Mouse (Mus musculus) heart, postnatal 10 days (tissue): ENCODE results near the gene Nxn. TPM values are rescaled to one million over a fixed set of nuclear protein-coding genes. Genes with fewer than 3 reads are reported as not detected.

Experiments used
- DNase-seq, 2 experiments: peaks; one replicate each; pipeline ENCODE4 v3.0.0; 2021
- intact Hi-C: fragments of 180-260 bp; cut with DNase I; formaldehyde crosslinking; loops from one replicate; pipeline ENCODE4 v1.15.1; 2025
- total RNA-seq, 2 experiments: library from RNA; stranded (reverse); gene quantifications; 2 replicates each; pipeline ENCODE4 v1.2.3; 2021

Gene Nxn
- total RNA-seq, 2 experiments from 2014 or later = 15.7 to 17.4 TPM

DNA sequence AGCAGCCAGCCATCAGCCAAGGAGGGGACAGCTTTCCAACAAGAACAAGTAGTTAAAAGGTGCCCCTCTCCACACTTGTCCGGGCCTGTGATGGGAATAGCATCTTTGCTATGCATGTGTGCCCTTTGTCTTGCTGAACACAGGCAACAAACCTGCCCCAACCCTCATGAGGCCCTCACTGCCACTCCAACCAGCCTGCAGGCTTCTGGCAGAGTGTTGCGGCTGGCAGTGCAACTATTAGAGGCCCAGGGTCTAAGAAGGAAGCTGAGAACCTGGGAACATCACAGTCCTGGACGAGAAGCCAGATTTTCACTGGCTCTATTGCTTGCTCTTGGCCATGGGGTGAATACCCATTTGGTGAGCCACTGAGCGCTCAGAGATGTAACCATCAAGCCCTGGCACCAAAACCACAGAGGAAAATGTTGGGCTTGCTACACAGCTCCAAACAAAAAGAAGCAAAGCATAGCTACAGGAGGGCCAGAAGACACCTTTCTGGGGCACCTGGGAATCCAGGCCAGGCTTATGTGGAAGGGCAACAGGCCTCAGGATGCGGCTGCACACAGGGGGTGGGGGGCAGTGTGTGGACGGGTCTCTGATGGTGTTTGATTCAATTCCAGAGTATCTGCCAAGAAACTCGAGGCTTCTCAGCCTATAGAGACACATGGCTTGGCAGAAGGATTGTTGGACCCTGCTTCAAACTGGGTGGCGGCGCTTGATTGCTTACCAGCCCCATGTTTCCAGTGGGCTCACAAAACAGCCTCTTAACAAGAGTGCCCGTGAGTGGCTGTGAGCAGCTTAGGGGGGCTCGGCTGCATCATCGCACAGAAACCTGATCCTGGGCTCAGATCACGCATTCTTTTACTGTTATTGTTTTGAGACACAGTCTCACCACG, 119.7 kb downstream of the Nxn start:
- DNase-seq = no peak
- intact Hi-C loops = no loop called here

DNA sequence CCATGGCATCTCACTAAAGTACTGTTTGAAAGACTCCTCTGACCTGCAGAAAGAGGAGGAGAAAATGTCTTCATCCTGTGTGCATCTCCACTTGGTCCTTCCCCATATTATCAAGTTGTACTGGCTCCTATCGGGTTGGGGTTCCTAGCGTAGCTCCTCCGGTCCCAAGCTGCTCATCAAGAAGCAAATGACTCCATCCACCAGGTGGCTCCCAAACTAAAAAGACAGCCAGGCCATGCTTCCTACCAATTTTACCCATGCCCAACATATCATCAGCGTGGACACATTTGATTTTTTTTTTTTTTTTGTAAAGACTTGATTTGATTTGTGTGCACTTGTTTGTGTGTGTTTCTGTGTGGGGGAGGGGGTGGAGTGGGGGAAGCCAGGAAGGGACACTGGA, 126.5 kb downstream of the Nxn start:
- intact Hi-C loops = loop anchor here (1.0 kb wide), 1 partner anchor 128 kb away; no protein-coding TSS in a partner anchor
- DNase-seq = peak in 1 of 2 experiments; percentile 30

- DNase-seq = no peak
- intact Hi-C loops = no loop called here
Observed at GRCm38 (mm10) chr11:76268521-76269065, 130.3 kb downstream of the Nxn start.

GRCm38 (mm10) chr11:76268001-76268459, 130.9 kb downstream of the Nxn start:
- no peak for DNase-seq
- intact Hi-C loops = no loop called here

- no peak for DNase-seq
- intact Hi-C loops = no loop called here
Observed at GRCm38 (mm10) chr11:76267550-76267949, 131.4 kb downstream of the Nxn start.

GRCm38 (mm10) chr11:76262611-76263351, 136.2 kb downstream of the Nxn start:
- intact Hi-C loops = no loop called here
- no peak for DNase-seq

- intact Hi-C loops = no loop called here
- DNase-seq = no peak
Observed at GRCm38 (mm10) chr11:76261224-76261623, 137.7 kb downstream of the Nxn start.

GRCm38 (mm10) chr11:76260208-76261050, 138.5 kb downstream of the Nxn start:
- intact Hi-C loops = no loop called here
- DNase-seq = no peak

DNA sequence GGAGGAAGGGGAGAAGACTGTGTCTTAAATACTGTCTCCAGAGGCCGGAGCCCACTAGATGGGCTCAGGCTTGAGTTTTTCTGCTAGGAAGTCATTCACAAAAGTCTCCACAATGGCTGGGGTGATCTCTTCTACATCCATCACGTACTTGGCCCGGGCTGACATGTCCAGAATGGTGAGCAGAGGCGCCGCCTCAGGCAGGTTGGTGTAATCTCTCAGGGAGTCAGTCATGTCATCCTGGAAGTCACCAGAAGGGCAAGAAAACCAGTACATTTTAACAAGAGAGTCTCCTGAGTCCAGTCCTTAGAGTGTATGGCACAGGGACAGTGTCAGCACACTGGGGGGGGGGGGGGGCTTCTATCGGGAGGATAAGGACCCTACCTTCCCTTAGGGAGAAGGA, 140.4 kb downstream of the Nxn start:
- no peak for DNase-seq
- intact Hi-C loops = no loop called here

- intact Hi-C loops = no loop called here
- DNase-seq = no peak
Observed at GRCm38 (mm10) chr11:76257386-76257785, 141.6 kb downstream of the Nxn start.

DNA sequence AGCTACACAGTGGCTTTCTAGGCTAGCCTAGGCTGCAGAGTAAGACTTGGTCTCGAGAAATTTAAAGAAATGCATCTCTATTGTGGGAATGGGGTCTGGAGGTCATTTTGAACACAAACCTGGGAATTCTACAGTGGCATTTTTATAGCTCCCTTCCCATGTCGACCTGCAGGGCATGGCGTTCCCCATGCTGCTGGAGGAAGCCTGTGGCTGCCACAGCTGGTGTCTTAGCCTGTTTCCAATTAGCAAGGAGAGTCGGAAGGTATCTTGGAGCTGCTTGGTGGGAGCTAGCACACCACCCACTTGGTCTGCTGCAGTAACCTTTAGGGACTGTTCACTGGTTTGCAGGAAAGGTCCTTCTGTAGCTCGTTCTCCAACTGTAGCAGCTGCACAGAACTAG, 142.8 kb downstream of the Nxn start:
- intact Hi-C loops = no loop called here
- no peak for DNase-seq

DNA sequence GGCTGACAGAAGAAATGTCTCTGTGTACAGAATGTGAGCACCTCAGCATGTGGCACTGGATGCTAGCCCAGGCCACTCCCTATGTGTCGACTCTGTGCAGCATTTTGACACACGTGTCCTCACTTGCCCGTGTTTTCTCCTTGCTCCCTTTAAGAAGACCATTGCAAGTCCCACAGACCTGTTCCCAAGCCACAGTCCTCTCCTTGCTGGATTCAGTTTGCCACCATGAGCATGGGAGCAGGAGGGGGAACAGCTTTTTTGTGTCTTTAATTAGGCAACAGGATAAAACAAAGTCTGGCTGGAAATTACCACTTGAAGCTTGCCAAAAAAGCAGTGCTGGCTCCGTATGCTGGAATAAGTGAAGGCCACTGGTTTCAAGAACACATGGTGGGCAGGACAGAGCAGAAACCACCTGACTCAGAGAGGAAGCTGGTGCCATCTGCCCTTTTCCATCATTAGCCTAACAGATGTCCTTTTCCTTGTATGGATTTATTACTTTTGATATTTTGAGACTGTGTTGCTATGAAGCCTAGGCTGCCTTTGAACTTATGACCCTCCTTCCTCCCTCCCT, 143.4 kb downstream of the Nxn start:
- intact Hi-C loops = no loop called here

DNA sequence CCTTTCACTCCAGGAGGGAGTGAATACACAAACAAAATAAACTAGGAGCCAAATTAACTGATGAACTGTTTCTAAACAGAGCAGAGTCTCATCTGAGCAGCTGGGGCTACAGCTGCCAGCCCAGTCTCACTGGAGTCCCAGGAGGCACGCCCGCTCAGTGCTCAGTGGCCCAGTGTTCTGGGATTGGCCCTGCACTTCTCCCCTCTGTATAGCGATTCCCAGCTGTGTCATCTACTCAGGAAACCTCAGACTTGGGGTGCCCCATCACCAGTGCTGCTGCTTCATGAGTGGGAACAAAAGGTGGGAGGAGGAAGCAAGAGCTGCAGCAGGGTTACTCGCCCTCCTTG, 145.0 kb downstream of the Nxn start:
- intact Hi-C loops = loop anchor here (1.0 to 5.0 kb wide), 2 partner anchors 152 to 198 kb away; partner anchors contain the start of gene Timm22
- peak in 1 of 2 experiments; percentile 35 for DNase-seq

More for the DNA sequence above, 143.4 kb downstream of the Nxn start:
- peak in 1 of 2 experiments; percentile 32 for DNase-seq

GRCm38 (mm10) chr11:76253145-76253917, 145.6 kb downstream of the Nxn start:
- peak; percentile 90 to 94 for DNase-seq
- intact Hi-C loops = loop anchor here (1.0 to 5.0 kb wide), 2 partner anchors 153 to 199 kb away; partner anchors contain the start of gene Timm22

GRCm38 (mm10) chr11:76252036-76252435, 146.9 kb downstream of the Nxn start:
- DNase-seq = no peak

GRCm38 (mm10) chr11:76247239-76247638, 151.7 kb downstream of the Nxn start:
- intact Hi-C loops = no loop called here

More at GRCm38 (mm10) chr11:76252036-76252435, 146.9 kb downstream of the Nxn start:
- intact Hi-C loops = loop anchor here (5.0 kb wide), 1 partner anchor 200 kb away; no protein-coding TSS in a partner anchor

DNA sequence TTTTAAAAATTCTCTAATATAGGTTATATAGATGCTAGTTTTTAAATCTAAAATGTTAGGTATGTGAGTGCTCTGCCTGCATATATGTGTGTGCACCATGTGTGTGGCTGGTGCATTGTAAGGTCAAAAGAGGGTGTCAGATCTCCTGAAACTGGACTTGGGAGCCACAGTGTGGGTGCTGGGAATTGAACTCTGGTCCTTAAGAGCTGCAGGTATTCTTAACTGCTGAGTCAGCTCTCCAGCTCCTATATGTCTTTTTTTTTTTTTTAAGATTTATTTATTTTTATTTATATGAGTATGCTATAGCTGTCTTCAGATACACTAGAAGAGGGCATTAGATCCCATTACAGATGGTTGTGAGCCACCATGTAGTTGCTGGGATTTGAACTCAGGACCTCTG, 152.5 kb downstream of the Nxn start:
- intact Hi-C loops = no loop called here
- no peak for DNase-seq

More at GRCm38 (mm10) chr11:76247239-76247638, 151.7 kb downstream of the Nxn start:
- no peak for DNase-seq

GRCm38 (mm10) chr11:76243811-76244546, 155.0 kb downstream of the Nxn start:
- intact Hi-C loops = no loop called here
- DNase-seq = peak in 1 of 2 experiments; percentile 23
